Mouse (Mus musculus) heart, embryonic 10.5 days (tissue): ENCODE measurements around the gene Arhgap27. TPM values are rescaled to one million over a fixed set of nuclear protein-coding genes. Genes with fewer than 3 reads are reported as not detected.

Experiments
- DNase-seq: peaks from one replicate; pipeline ENCODE4 v3.0.0-alpha.2; 2017; ENCODE audit warnings: low spot score
- H3K27ac ChIP-seq: fragments of 300-500 bp; sonication (generic); 2 replicates; pipeline ENCODE4 v1.5.1; 2016; ENCODE audit warnings: mild to moderate bottlenecking
- H3K27me3 ChIP-seq: fragments of 300-500 bp; sonication (generic); 2 replicates; pipeline ENCODE4 v1.6.1; 2016; ENCODE audit warnings: mild to moderate bottlenecking; ENCODE audit not compliant: poor library complexity, insufficient read depth, severe bottlenecking
- H3K36me3 ChIP-seq: fragments of 300-500 bp; sonication (generic); 2 replicates; pipeline ENCODE4 v1.6.1; 2016; ENCODE audit warnings: mild to moderate bottlenecking, moderate library complexity
- H3K4me1 ChIP-seq: fragments of 300-500 bp; sonication (generic); 2 replicates; pipeline ENCODE4 v1.6.1; 2016; ENCODE audit warnings: mild to moderate bottlenecking
- H3K4me3 ChIP-seq: fragments of 300-500 bp; sonication (generic); 2 replicates; pipeline ENCODE4 v1.5.1; 2016; ENCODE audit warnings: mild to moderate bottlenecking, moderate library complexity
- H3K9me3 ChIP-seq: fragments of 300-500 bp; sonication (generic); 2 replicates; pipeline ENCODE4 v1.6.1; 2016; ENCODE audit warnings: mild to moderate bottlenecking, moderate library complexity
- WGBS: fragments of 180-500 bp; shearing (Covaris S2); methylation state at CpG from one replicate; pipeline ENCODE4 v1.1.7; 2016; 5-methylcytosine and 5-hydroxymethylcytosine counted together
- polyA plus RNA-seq: library from polyadenylated mRNA; unstranded; fragments of >200 nt; fragmentation: Nextera tagmentation; extraction: Ambion mirVana; gene quantifications from 2 replicates; pipeline ENCODE4 v1.2.1, GENCODE M21; 2016

The Arhgap27 gene
- polyA plus RNA-seq, 1 experiment from 2014 or later: 6.0 TPM

GRCm38 (mm10) chr11:103359841-103360641 is 3.5 kb downstream of the Arhgap27 start:
- peak; percentile 88 for DNase-seq
- Histone ChIP-seq H3K4me3 (peak overlapping the region; percentile 68), H3K9me3 (no peaks in the 10 kb centered on the region), H3K27ac (peak overlapping the region; percentile 89), H3K36me3 (no peaks in the 10 kb centered on the region), H3K4me1 (peaks cover 71% of the 10 kb centered on the region), H3K27me3 (peaks cover 91% of the 10 kb centered on the region)
- 2% methylated on average over 60 of the region's 60 CpGs for WGBS

GRCm38 (mm10) chr11:103359122-103359521 is 4.4 kb downstream of the Arhgap27 start:
- H3K4me1 ChIP-seq: peaks cover 67% of the 10 kb centered on the region
- WGBS: 2% methylated on average over 22 of the region's 22 CpGs
- H3K27ac ChIP-seq: peak overlapping the region; percentile 36; the same call in 1 of the 2 replicates
- H3K9me3 ChIP-seq: no peaks in the 10 kb centered on the region
- H3K27me3 ChIP-seq: peaks cover 86% of the 10 kb centered on the region
- peak; percentile 87 for DNase-seq
- H3K4me3 ChIP-seq: peak overlapping the region; percentile 68
- H3K36me3 ChIP-seq: no peaks in the 10 kb centered on the region

DNA sequence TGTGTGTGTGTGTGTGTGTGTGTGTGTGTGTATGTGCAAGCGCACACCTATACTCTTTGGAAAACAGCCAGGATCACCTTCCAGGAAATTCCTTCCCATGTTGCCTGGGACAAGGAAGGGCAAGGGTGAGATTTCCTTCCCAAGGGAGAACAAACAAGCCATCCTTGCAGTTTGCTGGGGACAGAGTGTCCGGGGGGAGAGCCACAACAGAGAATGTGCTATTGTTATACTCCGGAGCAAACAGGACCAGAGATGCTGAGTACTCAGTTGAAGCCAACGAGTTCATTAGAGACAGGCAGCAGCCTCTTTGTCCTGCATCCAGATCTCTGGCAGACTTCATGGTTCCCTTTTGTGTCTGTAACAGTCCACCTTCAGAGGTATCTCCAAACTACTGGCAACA is 5.2 kb downstream of the Arhgap27 start:
- Histone ChIP-seq H3K27ac (0 out of 2 replicates have a peak overlapping the region, but pooled peaks have one; percentile 36), H3K27me3 (peaks cover 78% of the 10 kb centered on the region), H3K4me3 (no peak overlapping the region), H3K36me3 (no peaks in the 10 kb centered on the region), H3K4me1 (peaks cover 59% of the 10 kb centered on the region), H3K9me3 (no peaks in the 10 kb centered on the region)
- no peak for DNase-seq
- WGBS: 74% methylated on average over 4 of the region's 4 CpGs

GRCm38 (mm10) chr11:103357710-103358109 is 5.8 kb downstream of the Arhgap27 start:
- DNase-seq: no peak
- WGBS: 87% methylated on average over 10 of the region's 10 CpGs
- H3K27me3 ChIP-seq: peaks cover 72% of the 10 kb centered on the region
- no peak overlapping the region for H3K4me3 ChIP-seq
- peaks cover 53% of the 10 kb centered on the region for H3K4me1 ChIP-seq
- peaks cover 3% of the 10 kb centered on the region; the same call in 1 of the 2 replicates for H3K9me3 ChIP-seq
- H3K27ac ChIP-seq: no peak overlapping the region
- peaks cover 3% of the 10 kb centered on the region; the same call in 1 of the 2 replicates for H3K36me3 ChIP-seq

DNA sequence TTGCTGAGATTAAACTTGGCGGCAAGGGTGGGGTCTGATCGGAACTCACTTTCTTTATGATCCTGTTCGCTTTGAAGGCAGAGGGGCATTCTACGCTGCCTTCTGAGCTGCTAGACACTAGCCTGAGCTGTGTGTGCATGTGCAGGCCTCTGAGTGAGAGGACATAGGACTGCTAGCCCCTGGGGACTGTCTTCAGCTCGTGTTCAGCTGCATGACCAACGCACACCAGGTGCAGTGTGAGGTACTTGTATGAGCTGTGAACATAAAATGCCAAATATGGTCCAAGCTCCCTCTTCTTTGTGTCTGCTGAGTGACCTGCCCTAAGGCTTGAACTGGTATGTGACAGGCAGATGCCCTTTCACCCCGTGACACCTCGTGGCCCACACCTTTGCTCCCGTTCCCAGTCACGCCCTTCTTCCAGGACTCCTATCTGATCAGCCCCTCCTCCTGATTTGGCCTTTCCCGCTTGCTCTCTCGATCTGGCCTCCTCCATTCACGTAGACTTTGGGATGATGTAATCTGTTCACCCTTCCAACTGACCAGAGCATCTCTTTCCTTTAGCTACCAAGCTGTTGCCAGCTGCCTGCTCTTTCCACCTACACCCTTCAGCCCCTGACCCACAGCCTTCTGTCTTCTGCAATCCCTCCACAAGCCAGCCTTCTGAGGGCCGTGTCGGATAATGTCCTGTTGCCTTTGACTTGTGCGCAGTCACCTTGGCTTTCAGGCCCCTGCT is 6.4 kb downstream of the Arhgap27 start:
- no peak for DNase-seq
- H3K27ac ChIP-seq: no peak overlapping the region
- peaks cover 8% of the 10 kb centered on the region; the same call in 1 of the 2 replicates for H3K9me3 ChIP-seq
- peaks cover 8% of the 10 kb centered on the region; the same call in 1 of the 2 replicates for H3K36me3 ChIP-seq
- peaks cover 47% of the 10 kb centered on the region for H3K4me1 ChIP-seq
- WGBS: 72% methylated on average over 16 of the region's 16 CpGs
- H3K27me3 ChIP-seq: peaks cover 66% of the 10 kb centered on the region
- H3K4me3 ChIP-seq: no peak overlapping the region

GRCm38 (mm10) chr11:103356032-103356571 is 7.4 kb downstream of the Arhgap27 start:
- Histone ChIP-seq H3K4me1 (peaks cover 37% of the 10 kb centered on the region), H3K36me3 (peaks cover 8% of the 10 kb centered on the region; the same call in 1 of the 2 replicates), H3K9me3 (peaks cover 8% of the 10 kb centered on the region; the same call in 1 of the 2 replicates), H3K4me3 (peak overlapping the region; percentile 25; the same call in 1 of the 2 replicates), H3K27ac (peak overlapping the region; percentile 37; the same call in 1 of the 2 replicates), H3K27me3 (peaks cover 56% of the 10 kb centered on the region)
- no peak for DNase-seq
- WGBS: 20% methylated on average over 11 of the region's 11 CpGs

DNA sequence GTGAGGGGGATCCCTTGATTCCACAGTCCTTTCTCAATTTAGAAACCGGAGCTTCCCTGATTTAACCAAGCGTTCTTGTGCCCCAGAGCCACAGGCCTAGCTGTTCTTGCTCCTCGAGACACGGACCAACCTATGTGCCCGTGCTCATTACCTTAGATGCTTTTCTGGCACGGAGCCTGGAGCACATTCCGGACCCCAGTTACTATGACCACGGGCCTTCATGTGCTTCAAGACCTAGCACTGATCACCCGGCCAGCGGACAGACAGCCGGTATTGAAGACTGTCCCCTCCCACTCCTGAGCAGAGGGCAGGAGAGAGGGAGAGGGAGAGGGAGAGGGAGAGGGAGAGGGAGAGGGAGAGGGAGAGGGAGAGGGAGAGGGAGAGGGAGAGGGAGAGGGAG is 8.2 kb downstream of the Arhgap27 start:
- DNase-seq: no peak
- WGBS: 28% methylated on average over 11 of the region's 11 CpGs

DNA sequence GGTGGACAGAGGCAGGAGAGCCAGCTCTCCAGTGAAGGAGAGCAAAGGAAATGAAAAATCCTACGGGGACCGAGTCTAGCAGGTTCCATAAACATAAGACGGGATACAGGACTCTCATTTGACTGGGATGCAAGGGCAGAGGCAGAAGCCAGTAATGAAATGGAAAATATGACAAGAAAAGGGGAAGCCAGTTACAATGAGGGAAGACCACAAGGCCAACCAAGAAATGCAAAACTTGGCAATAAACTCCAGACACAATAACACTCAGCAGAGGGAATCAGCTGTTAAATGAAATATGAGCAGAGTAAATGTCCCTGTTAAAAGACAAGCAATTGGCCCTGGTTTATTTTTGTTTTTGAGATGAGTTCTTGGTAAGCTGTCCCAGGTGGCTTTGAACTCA is 9.5 kb downstream of the Arhgap27 start:
- H3K4me1 ChIP-seq: peaks cover 19% of the 10 kb centered on the region
- H3K4me3 ChIP-seq: no peak overlapping the region
- 70% methylated on average over 3 of the region's 3 CpGs for WGBS
- peaks cover 8% of the 10 kb centered on the region; the same call in 1 of the 2 replicates for H3K9me3 ChIP-seq
- H3K36me3 ChIP-seq: peaks cover 8% of the 10 kb centered on the region; the same call in 1 of the 2 replicates
- H3K27me3 ChIP-seq: peaks cover 42% of the 10 kb centered on the region
- DNase-seq: no peak
- H3K27ac ChIP-seq: no peak overlapping the region

More for the DNA sequence above, 8.2 kb downstream of the Arhgap27 start:
- Histone ChIP-seq H3K27me3 (peaks cover 48% of the 10 kb centered on the region), H3K4me1 (peaks cover 28% of the 10 kb centered on the region), H3K4me3 (no peak overlapping the region), H3K36me3 (peaks cover 8% of the 10 kb centered on the region; the same call in 1 of the 2 replicates), H3K27ac (no peak overlapping the region), H3K9me3 (peaks cover 8% of the 10 kb centered on the region; the same call in 1 of the 2 replicates)

DNA sequence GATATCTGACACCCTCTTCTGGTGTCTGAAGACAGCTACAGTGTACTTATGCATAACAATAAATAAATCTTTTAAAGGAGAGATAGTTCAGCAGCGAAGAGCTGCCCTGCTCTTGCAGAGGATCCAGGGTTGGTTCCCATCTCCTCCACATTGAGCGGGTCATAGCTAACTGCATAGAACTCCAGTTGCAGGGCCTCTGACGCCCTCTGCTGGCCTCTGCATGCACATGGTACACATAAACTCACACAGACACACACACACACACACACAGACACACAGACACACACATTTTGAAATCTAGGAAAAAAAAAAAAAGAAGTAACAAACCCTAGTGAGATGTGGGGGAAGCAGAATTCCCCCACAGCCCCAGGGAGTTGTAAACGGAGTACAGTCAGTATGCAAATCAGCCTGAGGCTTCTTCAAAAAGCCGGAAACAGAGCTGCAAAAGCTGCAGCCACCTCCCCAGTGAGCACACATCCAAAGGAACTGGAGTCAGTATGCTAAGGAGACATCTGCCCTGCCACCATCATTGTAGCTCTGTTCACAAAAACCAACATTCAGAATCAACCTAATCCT is 11.2 kb downstream of the Arhgap27 start:
- peaks cover 8% of the 10 kb centered on the region; the same call in 1 of the 2 replicates for H3K9me3 ChIP-seq
- no peak overlapping the region for H3K4me3 ChIP-seq
- no peak overlapping the region for H3K27ac ChIP-seq
- WGBS: 81% methylated on average over 5 of the region's 5 CpGs
- H3K36me3 ChIP-seq: peaks cover 8% of the 10 kb centered on the region; the same call in 1 of the 2 replicates
- H3K4me1 ChIP-seq: peaks cover 15% of the 10 kb centered on the region
- no peak for DNase-seq
- peaks cover 25% of the 10 kb centered on the region for H3K27me3 ChIP-seq

GRCm38 (mm10) chr11:103350711-103351315 is 12.7 kb downstream of the Arhgap27 start:
- H3K27me3 ChIP-seq: peaks cover 10% of the 10 kb centered on the region
- H3K4me3 ChIP-seq: no peak overlapping the region
- H3K36me3 ChIP-seq: peaks cover 8% of the 10 kb centered on the region; the same call in 1 of the 2 replicates
- 86% methylated on average over 12 of the region's 12 CpGs for WGBS
- no peak for DNase-seq
- H3K4me1 ChIP-seq: peaks cover 18% of the 10 kb centered on the region
- peaks cover 8% of the 10 kb centered on the region; the same call in 1 of the 2 replicates for H3K9me3 ChIP-seq
- no peak overlapping the region for H3K27ac ChIP-seq

DNA sequence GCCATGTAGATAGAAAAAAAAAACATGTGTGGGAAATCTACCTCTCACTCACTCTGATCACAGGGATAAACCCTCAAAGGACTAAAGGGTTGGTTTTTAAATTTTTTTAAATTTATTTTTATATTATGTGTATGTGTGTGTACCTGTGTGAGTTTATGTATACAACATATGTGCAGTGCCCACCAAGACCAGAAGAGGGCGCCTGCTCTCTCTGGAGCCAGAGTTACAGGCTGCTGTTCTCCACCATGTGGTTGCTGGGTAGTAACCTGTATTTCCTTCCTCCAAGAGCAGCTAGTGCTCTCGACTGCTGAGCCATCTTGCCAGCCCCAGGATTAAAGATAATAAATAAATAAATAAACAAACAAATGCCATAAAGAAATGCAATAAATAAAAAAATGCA is 13.8 kb downstream of the Arhgap27 start:
- H3K27ac ChIP-seq: no peak overlapping the region
- WGBS: 67% methylated on average over 2 of the region's 2 CpGs
- DNase-seq: no peak
- H3K9me3 ChIP-seq: peaks cover 8% of the 10 kb centered on the region; the same call in 1 of the 2 replicates
- peaks cover 14% of the 10 kb centered on the region for H3K4me1 ChIP-seq
- H3K4me3 ChIP-seq: no peak overlapping the region
- peaks cover under 1% of the 10 kb centered on the region for H3K27me3 ChIP-seq
- H3K36me3 ChIP-seq: peaks cover 8% of the 10 kb centered on the region; the same call in 1 of the 2 replicates

GRCm38 (mm10) chr11:103346657-103347056 is 16.8 kb downstream of the Arhgap27 start:
- H3K9me3 ChIP-seq: no peaks in the 10 kb centered on the region
- H3K36me3 ChIP-seq: no peaks in the 10 kb centered on the region
- H3K4me3 ChIP-seq: no peak overlapping the region
- H3K4me1 ChIP-seq: peaks cover 32% of the 10 kb centered on the region
- peak overlapping the region; percentile 23; the same call in 1 of the 2 replicates for H3K27ac ChIP-seq
- DNase-seq: no peak
- WGBS: 62% methylated on average over 5 of the region's 5 CpGs
- no peaks in the 10 kb centered on the region for H3K27me3 ChIP-seq
